Mouse (Mus musculus): ENCODE results near the gene Gm20696.

The Gm20696 gene

GRCm38 (mm10) chr6:99515667-99516199, 150.9 kb downstream of the Gm20696 start:
- DNase-seq, result no peak

- DNase-seq, result no peak
Measured at GRCm38 (mm10) chr6:99511862-99512261, 154.7 kb downstream of the Gm20696 start.

- no peak for DNase-seq
Measured at GRCm38 (mm10) chr6:99509189-99509592, 157.4 kb downstream of the Gm20696 start.

GRCm38 (mm10) chr6:99506816-99507215, 159.8 kb downstream of the Gm20696 start:
- no peak for DNase-seq

DNA sequence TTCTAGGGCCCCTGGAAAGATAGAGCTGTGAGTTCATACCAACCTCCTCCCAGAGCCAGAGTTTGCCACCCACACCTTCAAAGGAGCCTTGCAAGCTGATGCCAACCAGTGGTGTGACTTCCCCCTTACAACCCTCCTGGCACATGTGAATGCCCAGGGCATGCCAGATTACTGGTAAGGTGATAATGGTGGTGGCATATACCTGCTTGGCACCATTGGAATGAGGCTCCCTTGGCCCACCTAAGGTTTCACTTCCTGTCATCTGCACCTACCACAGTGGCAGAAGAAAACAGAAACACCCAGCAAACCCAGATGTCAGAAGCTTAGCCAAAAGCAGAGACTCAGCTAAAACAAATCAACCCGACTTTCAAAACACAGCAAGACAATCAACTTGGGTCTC, 162.9 kb downstream of the Gm20696 start:
- DNase-seq, result no peak

GRCm38 (mm10) chr6:99502727-99503126, 163.9 kb downstream of the Gm20696 start:
- DNase-seq, result no peak

DNA sequence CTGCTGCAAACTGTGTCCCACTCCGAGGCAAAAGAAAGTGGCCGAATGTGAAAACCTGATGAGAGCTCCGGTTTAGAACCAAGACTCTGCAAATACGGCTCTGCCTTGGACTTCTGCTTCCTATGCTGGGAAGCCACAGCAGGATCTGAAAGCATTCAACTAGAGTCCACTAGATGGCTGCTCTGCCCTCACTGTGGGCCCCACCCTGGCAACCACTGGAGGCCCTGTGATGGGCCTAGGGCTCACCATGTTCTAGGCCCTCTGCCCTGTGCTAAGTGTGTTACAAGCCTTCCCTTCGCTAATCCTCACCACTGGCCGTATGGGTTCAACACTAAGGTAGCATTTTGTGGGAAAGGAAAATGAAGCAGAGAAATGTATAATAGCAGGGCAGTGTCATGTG, 164.3 kb downstream of the Gm20696 start:
- no peak for DNase-seq

DNA sequence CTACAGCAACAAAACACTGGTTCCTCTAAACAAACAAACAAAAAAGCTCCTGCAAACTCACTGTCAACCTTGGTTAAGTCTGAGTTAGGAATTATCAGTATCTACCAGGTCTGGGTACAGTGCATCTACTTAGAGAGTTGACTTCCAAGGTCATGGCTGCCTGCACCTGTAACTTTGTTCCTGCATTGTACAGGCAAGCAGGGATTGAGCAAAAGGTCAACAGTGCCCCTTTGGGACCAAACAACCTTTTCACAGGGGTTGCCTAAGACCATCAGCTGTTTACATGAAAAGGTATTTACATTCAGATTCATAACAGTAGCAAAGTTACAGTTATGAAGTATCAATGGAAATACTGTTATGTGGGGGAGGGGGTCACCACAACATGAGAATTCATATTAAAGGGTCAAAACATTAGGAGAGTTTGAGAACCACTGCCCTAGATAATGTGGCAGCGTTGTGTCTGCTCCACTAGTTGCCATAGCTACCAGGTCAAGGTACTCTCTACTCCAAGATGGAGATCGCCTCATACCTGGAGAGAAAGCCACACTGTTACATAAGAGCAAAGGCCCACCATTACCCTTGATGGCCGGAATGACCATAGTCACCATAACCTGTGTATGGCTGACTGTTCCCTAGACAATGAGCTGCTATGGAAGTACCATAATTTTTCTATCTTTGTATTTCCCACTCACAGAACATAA, 165.9 kb downstream of the Gm20696 start:
- DNase-seq, result no peak

DNA sequence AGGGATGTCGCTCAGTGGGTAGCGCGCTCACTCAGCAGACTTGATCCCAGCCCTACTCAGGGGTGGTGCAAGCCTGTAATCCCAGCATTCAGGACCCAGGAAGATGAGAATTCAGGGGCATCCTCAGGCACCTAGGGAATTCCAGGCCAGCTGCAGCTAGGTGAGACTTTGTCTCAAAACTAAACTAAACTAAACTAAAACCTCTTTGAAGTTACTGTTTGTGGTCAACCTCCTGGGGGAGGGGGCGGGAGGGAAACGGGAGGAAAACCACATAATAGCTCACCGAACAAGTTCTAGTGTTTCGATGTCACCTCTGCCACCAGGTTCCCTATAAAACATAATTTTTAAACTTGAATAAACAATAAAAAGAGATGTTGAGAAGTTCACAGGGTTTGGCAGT, 168.5 kb downstream of the Gm20696 start:
- DNase-seq, result no peak

DNA sequence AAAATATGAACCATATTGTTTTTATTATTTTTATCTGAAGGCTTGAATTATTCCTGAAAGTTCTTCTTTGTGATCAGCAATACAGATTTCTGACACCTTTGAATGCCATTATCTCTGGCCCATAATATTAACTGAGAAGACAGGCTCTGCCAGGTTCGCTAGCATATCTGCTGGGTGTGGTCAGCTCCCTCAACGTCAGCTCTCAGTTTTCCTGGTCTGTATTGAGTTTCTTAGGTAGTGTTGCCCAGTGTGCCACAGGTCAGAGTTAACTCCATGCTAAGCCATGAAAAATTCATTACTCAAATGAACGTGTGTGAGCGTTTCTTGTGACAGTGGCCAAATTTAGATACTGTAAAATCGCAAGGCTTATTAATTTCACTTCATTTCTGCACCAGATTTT, 170.5 kb downstream of the Gm20696 start:
- no peak for DNase-seq

GRCm38 (mm10) chr6:99492937-99493336, 173.7 kb downstream of the Gm20696 start:
- no peak for DNase-seq

GRCm38 (mm10) chr6:99491979-99492544, 174.5 kb downstream of the Gm20696 start:
- DNase-seq, result no peak

GRCm38 (mm10) chr6:99491146-99491545, 175.5 kb downstream of the Gm20696 start:
- no peak for DNase-seq

DNA sequence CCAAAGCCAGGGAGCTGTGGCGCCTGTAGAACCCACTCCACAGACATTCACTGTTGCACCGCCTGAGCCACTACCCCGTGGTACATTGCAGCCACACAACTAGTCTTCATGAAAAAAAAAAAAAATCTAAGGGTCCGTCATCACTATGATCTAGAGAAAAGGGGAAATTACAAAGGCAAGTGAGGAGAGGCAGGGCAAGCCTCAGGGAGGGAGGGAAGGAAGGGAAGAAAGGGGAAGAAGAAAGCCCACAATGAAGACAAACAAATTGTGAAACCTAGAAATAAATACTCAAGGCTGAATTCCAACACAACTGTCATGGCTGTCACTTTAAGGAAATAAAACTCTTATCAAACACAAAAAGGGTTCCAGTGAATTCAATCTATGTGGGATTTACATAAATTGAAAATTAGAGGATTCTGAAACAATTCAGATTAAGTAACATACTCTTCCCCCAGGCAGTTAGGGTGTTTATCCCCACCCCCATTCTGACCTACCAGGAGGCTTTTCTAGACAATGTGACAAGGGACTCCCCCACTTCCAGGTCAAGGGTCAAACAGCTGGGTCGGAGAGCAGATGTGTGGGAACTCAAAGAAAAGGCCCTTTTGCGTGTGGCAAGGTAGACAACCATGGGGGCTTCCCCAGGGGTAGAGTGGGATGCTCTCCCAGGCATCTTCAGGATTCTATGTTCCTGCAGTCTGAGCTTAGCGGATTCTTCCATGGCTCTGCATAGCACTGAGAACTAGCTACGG, 176.5 kb downstream of the Gm20696 start:
- DNase-seq, result no peak

DNA sequence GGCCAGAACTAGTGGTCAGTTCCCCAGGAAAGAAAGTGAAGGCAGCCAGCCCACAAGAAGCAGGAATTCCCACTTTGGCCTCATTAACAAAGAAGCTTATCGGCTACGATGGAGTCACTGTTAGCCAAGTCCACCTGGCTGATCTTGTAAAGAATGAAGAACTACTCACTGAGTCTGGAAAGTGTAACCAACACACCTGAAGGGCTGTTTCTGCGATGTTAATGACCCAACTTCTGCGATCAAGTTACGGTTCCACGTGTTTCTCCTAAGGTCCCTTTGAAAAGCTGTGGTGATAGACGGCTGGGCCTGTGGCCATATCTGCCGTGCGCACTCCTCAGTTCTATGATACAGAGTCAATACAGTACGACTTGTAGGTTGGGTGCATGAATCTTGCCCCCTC, 177.2 kb downstream of the Gm20696 start:
- no peak for DNase-seq

DNA sequence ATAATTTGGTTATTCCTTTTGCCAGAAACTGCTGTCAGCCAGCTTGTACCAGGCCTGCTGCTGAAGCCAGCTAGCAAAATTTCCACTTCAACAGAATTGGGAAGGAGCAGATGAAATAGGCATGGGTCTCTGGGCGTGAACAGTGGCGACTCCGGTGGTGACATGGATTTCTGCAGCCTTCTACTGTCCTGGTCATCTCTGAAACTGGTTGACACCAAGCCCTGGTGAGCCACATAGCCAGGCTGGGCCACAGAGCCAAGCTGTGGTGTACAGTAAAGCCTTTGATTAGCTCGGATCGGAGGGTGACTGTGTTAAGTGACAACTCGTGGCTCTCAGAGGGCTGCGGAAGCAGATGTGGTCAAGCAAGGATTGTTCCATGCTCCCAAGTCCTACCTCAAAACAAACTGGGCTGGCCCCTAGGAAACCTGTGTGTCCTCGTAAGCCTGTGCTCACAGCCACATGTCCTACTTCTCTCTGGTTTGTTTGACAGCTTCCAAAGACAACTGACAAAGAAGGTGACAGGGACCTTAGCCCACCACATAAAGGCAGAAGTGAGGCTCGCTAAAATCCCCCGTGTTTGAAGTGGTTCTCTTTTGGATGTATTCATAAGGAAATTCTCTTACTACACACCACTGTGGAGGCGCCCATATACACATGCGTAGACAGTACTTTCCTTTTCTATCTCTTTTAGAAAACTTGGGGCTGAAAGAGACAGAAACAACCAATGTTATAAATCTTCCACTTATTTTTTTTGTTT, 180.5 kb downstream of the Gm20696 start:
- DNase-seq, result no peak

DNA sequence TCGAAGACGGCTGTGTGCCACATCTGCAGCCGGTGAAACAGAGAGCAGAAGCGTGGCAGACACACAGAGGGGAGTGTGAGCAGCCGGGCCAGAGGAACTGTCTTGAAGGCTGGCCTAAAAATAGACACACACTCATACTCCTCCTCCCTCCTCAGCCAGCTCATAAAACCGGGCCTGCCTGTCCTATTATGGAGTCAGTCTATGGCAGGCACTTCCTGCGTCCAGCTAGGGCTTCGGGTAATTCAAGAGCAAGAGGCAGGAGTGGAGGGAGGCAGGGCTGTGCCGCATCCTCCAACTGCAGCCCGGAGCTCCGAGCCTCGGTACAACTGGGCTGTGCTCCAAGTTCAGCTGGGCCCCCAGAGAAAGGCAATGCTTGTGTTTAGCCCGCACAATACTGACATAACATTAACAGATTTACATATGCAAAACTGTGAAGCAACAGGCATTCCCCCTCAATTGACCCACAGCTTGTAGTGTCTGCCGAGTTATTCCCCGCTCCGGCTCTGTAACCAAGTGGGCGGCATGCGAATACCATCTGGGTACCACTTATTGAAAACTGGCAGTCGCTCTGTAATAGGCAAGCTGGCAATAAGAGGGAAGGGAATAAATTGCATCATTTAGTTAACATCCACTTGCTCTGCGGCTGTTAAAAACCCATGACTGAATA, 181.2 kb downstream of the Gm20696 start:
- DNase-seq, result peak; percentile 59

DNA sequence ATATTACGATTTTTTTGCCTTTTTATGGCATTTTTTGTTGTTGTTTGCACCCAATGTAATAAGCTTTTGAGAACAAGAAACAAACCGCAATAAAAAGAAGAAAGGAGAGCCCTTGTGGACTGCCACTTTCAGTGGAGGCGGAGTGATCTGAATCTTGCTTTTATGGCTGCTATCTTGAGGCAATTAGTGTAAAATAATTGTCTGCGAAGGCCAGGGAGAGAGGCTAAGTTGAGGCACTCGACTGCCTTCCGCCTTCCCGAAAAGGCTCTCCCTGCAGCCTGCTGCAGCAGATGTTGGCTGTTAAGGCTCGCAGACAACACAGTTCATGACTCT, 181.7 kb downstream of the Gm20696 start:
- no peak for DNase-seq

DNA sequence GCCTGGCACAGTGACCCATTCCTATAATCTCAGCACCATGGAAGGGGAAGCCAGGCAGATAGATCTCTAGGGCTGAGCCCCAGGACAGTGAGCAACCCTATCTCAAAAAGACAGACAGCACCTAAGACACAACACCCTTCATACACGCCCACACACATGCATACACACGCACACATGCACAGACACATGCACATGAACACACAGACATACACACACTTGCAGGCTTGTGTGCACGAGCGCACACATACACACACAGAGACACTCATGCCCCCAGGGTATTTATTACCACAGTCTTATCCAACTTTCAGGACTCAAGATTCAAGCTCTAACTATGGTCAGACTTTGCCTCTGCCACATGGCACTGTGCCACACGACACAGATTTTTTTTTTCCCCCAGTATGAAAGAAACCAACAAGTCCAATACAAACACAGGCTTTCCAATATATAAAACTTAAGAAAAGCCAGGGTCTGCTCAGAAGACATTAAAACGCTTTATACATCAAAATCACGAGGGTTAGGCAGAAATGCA, 182.3 kb downstream of the Gm20696 start:
- DNase-seq, result no peak

GRCm38 (mm10) chr6:99483556-99483955, 183.0 kb downstream of the Gm20696 start:
- no peak for DNase-seq

DNA sequence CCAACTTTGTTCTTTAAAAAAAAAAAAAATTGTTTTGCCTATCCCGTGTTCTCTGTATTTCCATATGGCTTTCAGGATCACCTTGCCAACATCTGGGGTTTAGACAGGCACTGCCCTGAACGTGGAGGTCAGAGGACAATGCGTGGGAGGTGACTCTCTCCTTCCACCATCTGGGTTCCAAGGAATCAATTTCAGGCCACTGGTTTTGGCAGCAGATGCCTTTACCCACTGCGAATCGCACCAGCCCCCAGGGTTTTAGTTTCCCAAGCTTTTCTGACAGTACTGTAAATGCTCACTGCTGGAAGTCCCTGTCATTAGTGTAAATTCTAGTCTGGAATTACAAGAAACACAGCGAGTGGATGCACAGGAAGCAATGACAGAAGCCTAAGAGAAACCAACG, 185.0 kb downstream of the Gm20696 start:
- DNase-seq, result no peak

DNA sequence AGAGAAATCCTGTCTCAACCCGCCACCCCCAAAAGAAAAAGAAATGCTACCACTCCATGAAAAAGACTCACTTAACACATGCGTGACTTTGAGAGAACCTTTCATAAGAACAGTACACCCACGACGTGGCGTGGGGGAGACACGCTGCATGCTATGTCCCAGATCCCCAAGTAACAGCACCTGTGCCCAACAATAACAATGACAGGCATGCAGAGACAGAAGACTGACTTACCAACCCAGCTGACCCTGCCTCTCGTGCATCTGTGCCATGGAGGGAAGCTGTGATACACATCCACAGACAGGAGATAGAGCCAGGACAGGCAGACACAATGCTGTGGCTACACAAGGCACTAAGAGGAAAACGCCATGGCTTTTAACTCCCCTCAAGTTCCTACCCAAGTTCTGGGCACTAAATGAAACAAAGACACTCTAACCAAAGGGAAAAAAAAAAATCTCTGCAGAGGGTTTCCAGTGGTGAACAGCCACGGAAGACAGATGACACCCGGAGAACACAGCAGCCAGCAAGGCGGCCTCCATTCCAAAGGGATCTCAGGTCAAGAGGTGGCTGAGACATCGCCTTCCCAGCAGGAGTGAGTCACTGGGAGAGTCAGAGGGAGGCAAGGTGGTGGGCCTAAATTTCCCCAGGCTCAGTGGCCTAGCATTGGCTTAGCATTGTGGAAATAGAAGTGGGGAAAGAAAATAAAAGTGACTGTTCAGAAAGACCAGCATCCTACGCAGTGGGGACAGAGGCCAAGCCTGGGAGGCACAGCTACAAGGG, 187.5 kb downstream of the Gm20696 start:
- DNase-seq, result no peak

Data from liver (tissue).